Mouse (Mus musculus) fat pad, adult 2 months (tissue): ENCODE results near the gene Cacng8.
"Not testable (repeated sequence)": the region's sequence is repeated elsewhere in the genome, so short reads cannot be mapped to it uniquely, and the experiment has no call there.

Source experiments
- DNase-seq: peaks from one replicate; pipeline ENCODE4 v3.0.0-alpha.2; 2011; ENCODE audit warnings: low read depth, low spot score; ENCODE audit errors: extremely low read depth

Cacng8 gene

DNA sequence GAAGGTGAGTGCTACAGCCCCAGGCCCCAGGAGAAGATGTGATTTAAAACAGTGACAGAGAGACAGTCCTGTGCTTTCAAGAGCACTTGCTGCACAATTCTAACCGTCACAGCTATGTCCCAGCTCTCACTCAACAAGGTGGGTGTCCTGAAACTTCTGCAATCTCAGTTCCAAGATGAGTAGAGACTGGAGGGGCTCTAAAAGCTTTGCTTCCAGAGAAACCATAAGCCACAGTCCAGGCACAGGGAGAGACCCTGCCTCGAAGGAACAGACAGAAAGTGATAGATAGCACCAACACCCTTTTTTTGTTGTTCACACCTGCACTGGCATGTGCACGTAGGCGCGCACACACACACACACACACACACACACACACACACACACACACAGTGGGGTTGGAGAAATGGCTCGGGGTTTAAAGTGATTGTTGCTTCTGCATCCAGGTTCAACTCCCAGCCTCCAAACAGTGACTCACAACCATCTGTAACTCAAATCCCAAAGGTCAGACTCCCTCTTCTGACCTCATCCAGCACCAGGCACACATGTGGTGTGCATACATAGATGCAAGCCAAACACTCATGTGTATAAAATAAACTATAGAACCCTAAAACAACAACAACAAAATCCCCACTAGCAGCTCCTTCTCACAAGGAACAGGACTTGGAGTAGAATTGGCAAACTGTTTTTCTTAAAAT lies 4.3 kb upstream of the Cacng8 start:
- DNase-seq = no peak

DNA sequence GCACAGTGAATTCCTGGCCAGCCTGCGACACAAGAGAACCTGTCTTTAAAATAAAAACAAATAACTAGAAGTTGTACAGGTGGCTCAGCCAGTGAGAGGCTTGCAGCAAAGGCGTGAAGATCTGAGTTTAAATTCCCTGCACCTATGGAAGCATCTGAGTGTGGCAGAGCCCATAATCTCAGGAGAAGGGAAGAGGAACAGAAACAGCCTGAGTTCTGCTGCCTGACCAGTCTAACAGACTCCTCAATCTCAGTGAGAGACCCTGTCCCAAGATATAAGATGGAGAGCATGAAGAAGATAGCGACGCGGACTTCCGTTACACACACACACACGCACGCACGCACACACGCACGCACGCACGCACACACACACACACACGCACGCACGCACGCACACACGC lies 2.7 kb upstream of the Cacng8 start:
- no peak for DNase-seq

DNA sequence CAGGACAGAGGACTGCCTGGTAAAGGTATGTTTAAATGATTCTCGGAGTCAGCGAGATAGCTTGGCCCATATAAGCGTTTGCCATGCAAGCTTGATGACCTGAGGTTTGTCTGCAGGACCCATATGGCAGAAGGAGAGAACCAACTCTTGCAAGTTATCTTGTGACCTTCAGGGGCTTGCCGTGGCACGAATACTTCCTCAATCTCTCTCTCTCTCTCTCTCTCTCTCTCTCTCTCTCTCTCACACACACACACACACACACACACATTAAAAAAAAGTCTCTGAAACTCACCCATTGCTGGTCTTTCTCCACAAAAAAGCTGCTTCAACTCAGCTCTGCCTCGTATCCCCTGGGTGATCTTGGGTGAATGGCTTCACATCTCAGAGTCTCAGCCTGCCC lies 1.6 kb upstream of the Cacng8 start:
- no peak for DNase-seq

DNA sequence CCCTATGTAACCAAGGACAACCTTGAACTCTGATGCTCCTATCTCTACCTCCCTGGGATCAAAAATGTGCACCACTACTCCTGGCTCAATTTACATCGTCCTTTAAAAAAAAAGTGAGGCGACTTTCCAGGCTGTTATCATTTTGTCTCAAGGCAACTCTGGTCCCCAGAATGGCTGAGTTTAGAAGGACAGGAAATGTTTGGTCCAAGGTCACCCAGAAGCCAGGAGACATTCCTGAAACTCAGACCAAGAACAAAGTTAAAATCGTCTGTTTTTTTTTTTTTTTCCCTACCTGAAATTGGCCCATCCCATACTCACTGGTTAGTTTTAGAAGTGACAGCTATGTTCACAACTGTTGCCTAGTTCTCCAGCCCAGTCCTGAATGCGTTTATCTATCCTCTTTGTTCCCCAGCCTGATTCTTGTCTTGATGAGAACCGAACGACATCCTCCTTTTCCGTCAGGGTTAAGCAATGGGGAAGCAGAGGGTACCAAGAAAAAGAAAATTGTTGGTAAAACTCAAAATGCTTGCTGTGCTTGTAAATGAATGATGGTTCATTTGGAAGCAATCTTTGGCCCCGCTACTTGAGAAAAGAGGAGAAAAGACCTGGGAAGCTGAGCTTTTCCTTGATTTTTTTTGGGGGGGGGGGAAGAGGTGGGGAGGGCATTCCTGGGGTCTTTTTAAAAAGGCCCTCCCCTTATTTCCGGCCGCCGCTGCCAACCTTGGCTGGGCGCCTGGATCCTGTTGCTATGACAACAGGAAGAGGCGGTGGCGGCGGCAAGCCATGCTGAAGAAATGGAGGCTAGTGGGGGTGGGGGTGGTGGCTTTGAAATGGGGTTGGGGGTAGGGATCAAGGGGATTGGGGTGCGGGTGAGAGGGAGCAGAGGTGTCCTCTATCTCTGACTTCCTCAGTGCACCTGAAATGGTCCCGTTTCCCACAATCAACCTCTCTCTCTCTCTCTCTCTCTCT lies 755 bp upstream of the Cacng8 start:
- DNase-seq = no peak

DNA sequence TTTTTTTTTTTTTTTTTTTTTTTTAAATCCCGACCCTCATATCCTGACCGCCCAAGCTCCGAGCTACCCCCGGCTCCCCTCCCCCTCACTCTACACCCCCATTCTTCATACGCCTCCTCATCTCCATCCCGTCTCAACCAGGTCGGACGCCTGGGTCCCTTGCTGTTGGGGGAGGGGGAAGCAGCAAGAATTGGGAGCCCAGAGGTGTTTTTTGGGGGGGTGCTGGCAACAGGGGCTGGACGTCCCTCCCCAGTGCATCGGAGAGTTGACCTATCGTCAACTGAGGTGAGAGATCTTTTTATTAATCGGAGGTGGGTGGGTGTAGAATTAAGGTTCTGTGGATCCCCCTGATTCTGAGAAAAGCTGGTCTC lies 583 bp downstream of the Cacng8 start:
- no peak for DNase-seq

DNA sequence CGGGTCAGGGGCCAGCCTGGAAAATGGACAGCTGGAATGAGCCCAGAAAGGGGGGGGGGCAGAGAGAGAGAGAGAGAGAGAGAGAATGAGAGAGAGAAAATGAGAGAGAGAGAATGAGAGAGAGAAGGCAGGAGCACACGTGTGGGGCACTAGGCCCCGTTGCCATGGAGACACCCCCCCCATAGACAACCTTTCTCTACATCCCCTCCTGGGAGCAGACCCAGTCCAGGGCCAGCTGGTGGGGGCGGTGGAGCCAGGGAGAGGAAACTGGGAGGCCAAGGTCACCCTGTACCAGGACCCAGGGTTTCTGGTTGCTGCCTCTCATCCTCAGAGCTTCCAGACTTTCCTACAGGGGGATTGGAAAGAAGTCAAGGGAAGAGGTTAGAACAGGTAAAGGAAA lies 1.3 kb downstream of the Cacng8 start:
- DNase-seq = no peak

DNA sequence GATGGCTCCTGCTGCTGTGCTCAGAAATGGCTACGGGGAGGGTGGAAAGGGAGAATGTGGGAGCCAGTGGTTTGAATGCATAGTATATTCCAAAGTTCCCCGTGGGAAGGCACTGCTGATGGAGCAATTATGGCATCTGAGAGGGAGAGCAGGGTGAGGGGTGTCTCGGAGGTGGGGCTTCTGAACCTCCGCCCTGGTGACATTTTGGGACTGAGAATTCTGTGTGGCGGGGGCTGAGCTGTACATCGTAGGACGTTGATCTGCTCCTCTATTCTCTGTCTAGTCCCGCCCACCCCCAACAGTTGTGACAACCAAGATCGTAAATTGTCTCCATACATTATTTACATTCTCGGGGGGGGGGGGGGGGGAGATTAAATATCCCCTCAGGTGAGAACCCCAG lies 6.9 kb downstream of the Cacng8 start:
- no peak for DNase-seq

DNA sequence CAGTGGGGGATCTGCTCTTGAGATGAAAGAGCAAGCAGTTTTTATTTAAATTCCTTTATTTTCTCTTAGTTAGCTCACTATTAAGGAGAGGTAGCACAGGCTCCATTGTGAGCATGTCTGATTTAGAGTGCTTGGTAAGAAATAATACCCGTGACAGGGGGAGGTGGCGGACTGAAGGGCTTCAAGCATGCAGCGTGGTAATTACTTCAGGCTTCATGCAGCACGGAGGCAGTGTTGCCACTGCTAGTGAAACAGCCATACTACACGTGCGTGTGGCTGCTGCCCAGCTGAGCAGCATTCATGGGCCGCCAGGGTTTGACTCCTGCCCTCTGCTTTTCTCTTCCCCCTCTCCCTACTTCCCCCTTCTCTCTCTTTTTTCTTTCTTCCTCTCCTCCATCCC lies 7.3 kb downstream of the Cacng8 start:
- DNase-seq = no peak

DNA sequence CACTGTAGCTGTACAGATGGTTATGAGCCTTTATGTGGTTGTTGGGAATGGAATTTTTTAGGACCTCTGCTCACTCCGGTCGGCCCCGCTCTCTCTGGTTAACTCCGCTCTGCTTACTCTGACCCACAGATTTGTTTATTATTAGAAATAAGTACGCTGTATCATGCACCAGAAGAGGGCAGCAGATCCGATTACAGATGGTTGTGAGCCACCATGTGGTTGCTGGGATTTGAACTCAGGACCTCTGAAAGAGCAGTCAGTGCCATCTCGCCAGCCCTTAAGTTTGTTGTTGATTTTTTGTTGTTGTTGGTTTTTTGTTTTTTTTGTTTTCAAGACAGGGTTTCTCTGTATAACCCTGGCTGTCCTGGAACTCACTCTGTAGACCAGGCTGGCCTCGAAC lies 7.9 kb downstream of the Cacng8 start:
- DNase-seq = not testable (repeated sequence)

DNA sequence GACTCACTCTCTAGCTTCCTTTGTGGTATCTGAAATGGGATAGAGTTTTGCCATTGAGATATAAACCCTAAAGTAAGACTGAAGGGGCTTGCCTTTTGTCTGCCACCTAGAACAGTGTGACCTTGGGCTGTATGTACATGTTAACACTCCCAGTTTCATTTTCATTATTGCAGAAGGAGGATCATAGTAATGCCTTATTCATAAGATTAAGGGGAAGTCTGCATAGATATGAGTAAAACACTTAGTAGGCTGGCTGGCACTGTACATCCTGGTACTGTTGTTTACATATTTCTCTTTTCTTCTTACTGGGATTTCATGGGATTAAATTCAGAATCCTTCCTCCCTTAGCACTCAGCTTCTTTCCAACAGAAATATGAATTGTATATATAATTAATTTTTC lies 9.5 kb downstream of the Cacng8 start:
- DNase-seq = no peak

DNA sequence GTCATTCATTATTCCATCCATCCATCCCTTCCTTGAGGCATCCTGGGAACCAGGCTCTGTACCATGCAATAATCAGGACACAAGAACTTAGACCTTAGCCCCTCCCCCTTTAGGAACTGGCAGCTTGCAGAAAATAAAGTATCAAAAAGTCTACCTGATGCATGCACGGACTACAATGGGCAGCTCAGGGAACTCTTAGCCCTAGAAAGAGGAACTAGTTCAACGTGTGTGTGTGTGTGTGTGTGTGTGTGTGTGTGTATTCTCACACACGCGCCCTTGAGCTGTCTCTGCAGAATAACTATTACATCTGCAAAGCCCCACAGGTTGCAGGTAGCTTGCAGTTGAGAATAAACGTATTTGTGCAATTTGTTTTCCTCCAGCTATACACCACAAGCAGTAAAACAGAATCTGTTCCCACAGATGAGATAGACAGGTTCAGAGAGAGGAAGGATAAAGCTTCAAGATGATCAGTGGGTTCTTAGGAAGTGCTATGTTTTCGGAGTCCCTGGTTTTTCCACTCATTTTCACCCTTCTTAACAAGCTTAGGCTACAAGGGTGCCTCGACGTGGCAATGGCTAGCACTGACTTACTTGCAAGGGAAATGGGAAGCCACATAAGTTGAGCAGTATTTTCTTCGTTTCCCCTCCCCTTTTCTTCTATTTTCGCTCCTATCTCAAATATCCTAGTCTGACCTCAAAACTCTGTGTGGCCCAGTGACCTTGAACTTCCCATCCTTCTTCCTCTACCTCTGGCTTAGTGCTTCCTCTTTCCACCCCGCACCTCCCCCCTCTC lies 19.4 kb downstream of the Cacng8 start:
- no peak for DNase-seq

DNA sequence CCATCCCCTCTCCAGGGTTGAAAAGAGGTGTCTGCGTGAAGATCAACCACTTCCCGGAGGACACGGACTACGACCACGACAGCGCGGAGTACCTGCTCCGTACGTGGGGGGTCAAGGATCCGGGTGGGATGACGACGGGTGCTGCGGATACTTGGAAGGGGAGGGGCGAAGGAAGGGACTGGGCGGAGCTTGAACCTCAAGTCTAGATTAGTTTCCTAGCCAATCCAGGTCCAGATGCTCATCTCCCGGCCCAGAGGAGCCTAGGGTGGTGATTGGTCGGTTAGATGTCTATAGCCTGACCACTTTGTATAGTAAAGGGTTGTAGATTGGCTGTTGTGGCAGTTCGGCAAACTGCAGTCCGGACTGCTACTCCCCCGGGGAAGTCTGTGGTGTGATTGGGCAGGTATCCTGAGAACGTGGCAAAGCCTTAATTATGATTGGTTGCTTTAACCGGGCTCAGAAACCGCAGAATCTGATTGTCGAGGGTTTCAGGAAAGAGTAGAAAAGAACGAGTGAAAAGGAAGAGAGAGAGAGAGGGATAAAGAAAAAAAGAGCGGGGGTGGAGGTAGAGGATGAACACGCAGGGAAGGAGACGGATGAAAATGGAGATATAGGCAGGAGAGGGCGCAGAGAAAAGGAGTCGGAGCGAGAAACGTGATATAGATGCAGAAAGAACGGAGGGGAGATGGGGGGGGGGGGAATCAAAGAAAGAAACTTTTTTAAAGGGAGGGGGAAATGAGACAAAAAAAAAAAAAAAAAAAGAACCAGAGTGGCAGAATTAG lies 20.9 kb downstream of the Cacng8 start:
- DNase-seq = no peak

DNA sequence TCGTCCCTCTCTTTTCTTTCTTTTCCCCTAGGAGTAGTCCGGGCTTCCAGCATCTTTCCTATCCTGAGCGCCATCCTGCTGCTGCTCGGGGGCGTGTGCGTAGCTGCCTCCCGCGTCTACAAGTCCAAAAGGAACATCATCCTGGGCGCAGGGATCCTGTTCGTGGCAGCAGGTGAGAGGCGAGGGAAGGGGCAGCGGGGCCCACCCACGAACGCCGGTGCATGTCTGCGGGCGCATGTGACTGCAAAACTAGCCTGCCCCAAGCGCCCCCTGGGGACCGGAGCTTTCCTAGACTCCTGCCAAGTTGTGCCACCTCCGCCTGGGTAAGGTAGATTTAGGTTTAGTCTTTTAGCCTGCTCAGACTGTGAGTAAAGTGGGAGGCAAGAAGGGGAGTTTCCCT lies 21.6 kb downstream of the Cacng8 start:
- no peak for DNase-seq

DNA sequence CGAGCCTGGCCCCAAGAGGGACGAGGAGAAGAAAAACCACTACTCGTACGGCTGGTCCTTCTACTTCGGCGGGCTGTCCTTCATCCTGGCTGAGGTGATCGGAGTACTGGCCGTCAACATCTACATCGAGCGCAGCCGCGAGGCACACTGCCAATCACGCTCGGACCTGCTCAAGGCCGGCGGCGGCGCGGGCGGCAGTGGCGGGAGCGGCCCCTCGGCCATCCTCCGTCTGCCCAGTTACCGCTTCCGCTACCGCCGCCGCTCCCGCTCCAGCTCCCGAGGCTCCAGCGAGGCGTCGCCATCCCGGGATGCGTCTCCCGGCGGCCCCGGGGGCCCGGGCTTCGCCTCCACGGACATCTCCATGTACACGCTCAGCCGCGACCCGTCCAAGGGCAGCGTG lies 24.4 kb downstream of the Cacng8 start:
- DNase-seq = no peak

DNA sequence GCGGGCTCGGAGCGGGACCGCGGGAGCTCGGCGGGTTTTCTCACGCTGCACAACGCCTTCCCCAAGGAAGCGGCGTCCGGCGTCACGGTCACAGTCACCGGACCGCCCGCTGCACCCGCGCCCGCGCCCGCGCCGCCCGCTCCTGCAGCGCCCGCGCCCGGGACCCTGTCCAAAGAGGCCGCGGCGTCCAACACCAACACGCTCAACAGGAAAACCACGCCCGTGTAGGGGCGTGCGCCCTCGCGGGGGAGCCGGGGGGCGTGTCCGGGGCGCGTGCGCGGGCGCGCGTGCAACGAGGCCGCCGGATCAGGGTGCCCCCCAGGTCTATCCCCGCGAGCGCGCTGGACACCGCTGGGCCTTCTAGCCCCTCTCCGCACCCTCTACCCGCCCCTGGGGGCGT lies 24.9 kb downstream of the Cacng8 start:
- no peak for DNase-seq

DNA sequence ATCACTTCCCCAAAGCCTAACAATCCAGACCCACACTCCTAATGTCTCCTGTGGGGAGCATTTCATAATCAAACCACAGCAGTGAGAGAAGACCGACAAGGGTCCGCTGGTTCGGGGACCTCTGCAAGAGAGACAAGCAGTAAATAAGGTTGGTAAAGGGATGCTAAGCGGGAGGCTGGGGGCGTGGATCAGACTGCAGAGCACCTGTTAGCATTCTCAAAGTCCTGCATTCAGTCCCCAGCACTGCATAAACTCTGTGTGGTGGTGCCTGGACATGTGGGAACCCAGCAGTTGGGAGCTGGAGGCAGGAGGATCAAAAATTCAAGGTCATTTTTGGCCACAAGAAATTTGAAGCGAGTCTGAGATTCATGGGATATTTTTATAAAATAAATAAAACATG lies 29.5 kb downstream of the Cacng8 start:
- DNase-seq = no peak

DNA sequence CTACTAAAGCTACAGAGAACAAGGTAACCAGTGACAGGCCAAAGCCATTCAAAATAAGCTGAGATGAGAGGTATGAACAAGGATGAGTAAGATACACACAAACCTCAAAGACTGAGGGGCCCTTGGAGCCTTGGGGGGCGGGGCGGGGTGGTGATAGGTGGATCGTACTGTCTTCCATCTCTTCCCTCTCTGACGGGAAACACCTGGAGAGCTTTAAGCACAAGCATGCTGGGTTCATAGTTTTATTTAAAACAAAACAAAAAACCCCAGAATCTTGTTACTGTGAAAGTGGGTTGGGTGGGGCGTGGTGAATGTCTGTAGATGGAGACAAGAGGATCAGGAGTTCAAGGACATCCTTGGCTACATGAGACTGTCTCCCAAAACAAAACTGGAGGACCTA lies 30.0 kb downstream of the Cacng8 start:
- no peak for DNase-seq

DNA sequence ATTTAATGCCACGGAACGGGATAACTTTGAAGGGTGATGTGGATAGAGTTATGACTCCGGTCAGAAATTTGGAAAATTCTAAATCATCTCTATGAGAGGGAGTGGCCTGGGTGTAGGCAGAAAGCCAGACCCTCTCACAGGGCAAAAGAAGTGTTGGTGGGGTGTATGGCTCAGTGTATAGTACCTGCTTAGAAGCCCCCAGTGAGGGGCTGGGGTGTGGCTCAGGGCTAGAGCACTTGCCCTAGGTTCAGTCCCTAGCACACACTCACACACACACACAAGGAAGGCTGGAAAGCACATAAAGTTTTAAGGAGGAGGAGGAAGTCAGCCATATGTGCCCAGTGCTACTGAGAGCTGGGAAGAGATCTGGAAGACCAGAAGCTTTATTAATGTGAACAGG lies 30.8 kb downstream of the Cacng8 start:
- DNase-seq = no peak

DNA sequence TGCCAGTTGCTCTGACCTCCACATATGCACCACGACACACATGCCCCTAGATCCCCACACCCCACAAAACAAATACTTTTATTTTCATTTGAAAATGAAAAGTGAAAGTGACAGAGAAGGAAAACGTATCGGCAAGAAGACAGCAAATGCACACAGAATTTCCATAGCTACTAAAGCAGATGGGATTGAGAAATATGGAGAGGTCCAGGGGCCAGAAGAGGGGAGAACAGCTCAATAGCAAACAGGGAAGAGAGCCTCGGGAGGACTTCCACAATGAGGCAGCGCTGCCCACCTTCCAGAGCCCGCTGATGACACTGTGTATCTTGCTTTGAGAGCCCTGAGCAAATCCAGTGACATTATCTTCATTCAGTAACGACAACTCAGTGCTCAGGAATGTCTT lies 31.6 kb downstream of the Cacng8 start:
- DNase-seq = no peak

DNA sequence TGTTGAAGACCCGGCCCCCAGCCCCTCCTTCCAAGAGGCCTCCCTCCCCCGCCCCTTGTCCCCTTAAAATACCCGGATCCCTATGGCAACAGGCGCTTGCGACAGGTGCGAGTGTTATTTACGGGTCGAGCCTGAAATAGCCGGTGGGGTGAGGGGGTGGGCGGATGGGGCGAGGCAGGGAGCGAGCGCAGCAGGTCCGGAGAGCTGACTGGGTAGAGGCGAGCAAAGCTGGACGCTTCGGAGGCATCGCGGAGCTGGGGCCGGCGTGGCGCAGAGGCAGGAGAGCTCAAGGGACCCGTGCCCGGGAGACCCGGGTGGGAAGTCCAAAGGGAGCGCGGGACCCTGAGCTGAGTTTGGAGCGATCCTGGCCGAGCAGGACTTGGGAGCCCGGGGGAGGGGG lies 32.9 kb downstream of the Cacng8 start:
- no peak for DNase-seq

DNA sequence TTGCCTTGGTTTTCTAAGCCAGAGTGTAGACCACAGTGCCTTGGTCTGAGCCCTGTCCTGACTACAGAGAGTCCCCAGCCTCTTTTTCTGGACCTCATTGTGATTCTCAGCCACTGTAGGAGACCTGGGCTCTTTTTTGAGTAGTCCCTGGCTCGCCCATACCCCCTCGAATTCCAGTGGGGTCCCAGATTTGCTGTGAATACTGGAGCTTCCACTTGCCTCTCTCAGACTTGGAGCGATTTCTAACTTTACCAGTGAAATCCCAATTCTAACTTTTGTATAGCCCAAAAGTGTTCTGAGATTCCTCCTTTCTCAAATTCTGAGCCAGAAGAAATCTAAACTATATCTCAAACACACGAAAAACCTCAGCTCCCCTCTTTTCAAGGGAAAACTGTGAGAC lies 33.4 kb downstream of the Cacng8 start, which contains the start of gene Cacng6:
TSS of gene Cacng6 (plus strand) at position 301 of the 400 bp plus-strand sequence.
- no peak for DNase-seq
